Mouse (Mus musculus): ENCODE measurements at regions not wholly inside any gene's neighbourhood (a gene's known extent, or its start where the extent isn't known, plus 50 kb on each side); places are given as distances from the start of the nearest gene placed in this dataset.
A peak's percentile ranks its signal among the peaks of the same experiment; 100 is the strongest.

DNA sequence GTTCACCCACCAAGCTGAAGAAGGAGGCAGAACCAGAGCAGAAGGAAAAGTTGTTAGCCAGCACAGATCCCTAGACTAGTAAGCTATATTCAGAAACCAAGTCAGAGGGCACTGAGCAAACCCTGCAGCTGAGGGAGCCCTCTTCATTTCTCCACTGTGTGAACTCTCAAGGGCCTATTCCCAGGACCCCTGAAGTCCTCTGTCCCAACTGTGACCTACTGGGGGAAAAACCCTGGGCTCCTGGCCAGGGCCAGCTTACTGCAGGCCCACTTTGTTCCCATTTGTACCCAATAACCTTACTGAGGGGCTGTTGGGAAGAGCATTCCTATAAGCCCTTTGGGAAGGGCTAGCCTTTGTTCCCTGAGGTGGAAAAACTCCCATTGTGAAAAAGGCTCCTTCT, 174.7 kb upstream of the Camk1g start:
- Histone ChIP-seq H3K27me3 (ENCODE audit: insufficient read depth, low read length) (no peaks in the 10 kb centered on the region), H3K36me3 (ENCODE audit: insufficient read depth) (no peaks in the 10 kb centered on the region), H3K4me2 (no peak overlapping the region), H3K4me1 (ENCODE audit: insufficient read depth) (peaks cover 6% of the 10 kb centered on the region; the same call in 1 of the 2 replicates), H3K4me3 (ENCODE audit: low read depth, low read length) (no peak overlapping the region), H3K9me3 (ENCODE audit: low read depth, low read length) (no peaks in the 10 kb centered on the region), H3K27ac (ENCODE audit: low read depth) (no peak overlapping the region), H3K9ac (no peak overlapping the region)
- TF ChIP-seq CTCF (IDR thresholded peaks at IDR 0.05; ENCODE audit: low read depth) = no peak
- no peak for ATAC-seq (ENCODE audit: insufficient read depth)
- no peak for DNase-seq

DNA sequence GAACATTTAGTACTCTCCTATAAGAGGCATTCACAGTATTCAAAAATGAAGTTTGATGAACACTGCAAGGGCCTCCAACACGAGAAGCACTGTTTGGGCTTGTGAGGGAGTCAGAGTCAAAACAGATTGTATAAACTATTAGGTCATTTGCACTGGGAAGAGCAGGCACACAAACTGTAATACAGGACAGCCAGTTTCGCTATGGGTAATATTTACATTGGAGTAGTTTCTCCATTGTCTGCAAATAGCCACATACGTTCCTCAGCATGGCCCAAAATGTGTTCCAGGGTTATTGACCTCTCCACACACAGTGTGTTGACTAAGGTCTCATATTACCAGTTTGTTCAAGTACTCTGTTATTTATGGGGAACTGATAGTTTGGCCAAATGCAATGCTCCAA, 173.7 kb upstream of the Camk1g start:
- Histone ChIP-seq H3K27ac (ENCODE audit: low read depth) (no peak overlapping the region), H3K36me3 (ENCODE audit: insufficient read depth) (no peaks in the 10 kb centered on the region), H3K4me3 (ENCODE audit: low read depth, low read length) (no peak overlapping the region), H3K27me3 (ENCODE audit: insufficient read depth, low read length) (no peaks in the 10 kb centered on the region), H3K9ac (no peak overlapping the region), H3K4me2 (no peak overlapping the region), H3K4me1 (ENCODE audit: insufficient read depth) (peaks cover 13% of the 10 kb centered on the region), H3K9me3 (ENCODE audit: low read depth, low read length) (no peaks in the 10 kb centered on the region)
- ATAC-seq (ENCODE audit: insufficient read depth) = no peak
- DNase-seq = no peak
- 33% methylated on average over 3 of the region's 3 CpGs for WGBS
- no peak for TF ChIP-seq CTCF (IDR thresholded peaks at IDR 0.05; ENCODE audit: low read depth)

DNA sequence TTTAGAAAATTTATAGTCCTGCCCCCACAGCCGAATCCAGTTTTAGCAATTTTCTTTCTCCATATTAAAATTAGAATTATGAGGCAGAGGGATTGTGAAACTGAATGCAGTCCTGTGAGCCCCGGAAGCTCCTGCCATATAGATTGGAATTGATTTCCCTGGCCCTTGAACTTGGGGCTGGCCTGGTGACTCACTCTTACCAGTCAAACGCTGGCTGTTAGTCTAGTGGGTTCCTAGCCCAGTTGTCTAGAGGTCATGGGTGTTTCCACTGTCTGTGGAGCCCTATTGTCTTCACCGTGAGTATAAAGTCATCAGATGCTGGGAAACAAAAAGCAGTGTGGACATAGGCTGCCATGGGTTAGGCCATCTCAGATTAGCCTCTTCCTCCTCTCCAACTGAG, 173.2 kb upstream of the Camk1g start:
- DNase-seq = no peak
- TF ChIP-seq CTCF (IDR thresholded peaks at IDR 0.05; ENCODE audit: low read depth) = no peak
- Histone ChIP-seq H3K27ac (ENCODE audit: low read depth) (no peak overlapping the region), H3K36me3 (ENCODE audit: insufficient read depth) (no peaks in the 10 kb centered on the region), H3K27me3 (ENCODE audit: insufficient read depth, low read length) (no peaks in the 10 kb centered on the region), H3K4me2 (no peak overlapping the region), H3K9me3 (ENCODE audit: low read depth, low read length) (no peaks in the 10 kb centered on the region), H3K4me1 (ENCODE audit: insufficient read depth) (peaks cover 17% of the 10 kb centered on the region), H3K9ac (no peak overlapping the region), H3K4me3 (ENCODE audit: low read depth, low read length) (no peak overlapping the region)
- 73% methylated on average over 4 of the region's 4 CpGs for WGBS
- no peak for ATAC-seq (ENCODE audit: insufficient read depth)

DNA sequence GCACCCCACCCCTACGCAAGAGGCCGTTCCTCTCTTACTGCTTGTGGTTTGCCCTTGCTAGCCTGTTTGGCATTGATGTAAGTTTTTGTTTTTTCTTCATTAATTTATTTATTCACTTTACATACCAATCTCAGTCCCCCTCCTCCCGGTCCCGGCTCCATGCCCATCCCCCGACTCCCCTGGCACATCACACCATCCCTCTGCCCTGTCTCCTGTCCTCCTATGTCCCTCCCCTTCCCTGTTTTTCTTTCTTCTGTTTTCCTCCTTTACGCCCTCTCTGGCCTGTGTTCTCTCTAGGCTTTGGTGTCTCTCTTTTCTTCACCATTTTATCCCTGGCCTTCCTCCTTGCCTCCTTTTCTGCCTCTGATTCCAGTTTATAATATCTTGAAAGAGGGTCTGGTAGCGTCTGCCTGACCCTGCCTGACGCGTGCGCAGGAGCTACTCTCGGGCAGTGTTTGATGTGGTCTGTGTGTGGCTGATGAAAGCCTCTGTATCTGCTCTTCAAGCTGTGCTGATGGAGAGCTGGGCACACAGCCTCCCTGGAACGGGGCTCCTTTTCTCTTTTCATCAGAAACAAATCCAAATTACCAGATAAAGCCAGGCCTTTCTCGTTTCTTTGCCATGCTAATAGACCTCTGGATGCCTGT, 172.0 kb upstream of the Camk1g start:
- Histone ChIP-seq H3K36me3 (ENCODE audit: insufficient read depth) (no peaks in the 10 kb centered on the region), H3K4me2 (0 out of 2 replicates have a peak overlapping the region, but pooled peaks have one; percentile 13), H3K9ac (no peak overlapping the region; the same call in 1 of the 2 replicates), H3K9me3 (ENCODE audit: low read depth, low read length) (no peaks in the 10 kb centered on the region), H3K27ac (ENCODE audit: low read depth) (no peak overlapping the region), H3K4me3 (ENCODE audit: low read depth, low read length) (no peak overlapping the region), H3K4me1 (ENCODE audit: insufficient read depth) (peaks cover 17% of the 10 kb centered on the region), H3K27me3 (ENCODE audit: insufficient read depth, low read length) (no peaks in the 10 kb centered on the region)
- ATAC-seq (ENCODE audit: insufficient read depth) (no peak), DNase-seq (no peak)
- WGBS = 26% methylated on average over 13 of the region's 13 CpGs
- TF ChIP-seq CTCF (IDR thresholded peaks at IDR 0.05; ENCODE audit: low read depth) = no peak

DNA sequence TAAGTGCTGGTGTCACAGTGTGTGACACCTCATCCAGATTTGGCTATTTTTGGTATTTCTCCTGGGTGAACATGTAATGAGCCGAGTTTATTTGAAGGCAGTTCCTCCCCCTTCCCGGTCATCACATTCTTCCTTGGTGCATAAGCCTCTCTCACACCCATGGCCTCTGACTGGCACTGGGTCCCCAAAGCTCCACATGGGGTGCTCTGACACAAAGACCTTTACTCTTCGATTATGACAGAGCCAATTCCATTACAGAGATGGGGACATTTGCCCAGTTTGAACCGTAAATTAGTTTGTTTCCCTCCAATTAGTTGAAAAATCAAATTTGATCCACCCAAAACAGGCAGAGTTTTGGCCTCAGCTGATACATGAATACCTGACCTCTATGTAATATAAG, 171.2 kb upstream of the Camk1g start:
- no peak overlapping the region for H3K9ac ChIP-seq
- ATAC-seq (ENCODE audit: insufficient read depth) (no peak), DNase-seq (no peak)
- peaks cover 17% of the 10 kb centered on the region for H3K4me1 ChIP-seq (ENCODE audit: insufficient read depth)
- WGBS = 72% methylated on average over 4 of the region's 4 CpGs
- no peak overlapping the region for H3K4me2 ChIP-seq
- no peak overlapping the region for H3K4me3 ChIP-seq (ENCODE audit: low read depth, low read length)
- no peaks in the 10 kb centered on the region for H3K9me3 ChIP-seq (ENCODE audit: low read depth, low read length)
- H3K27ac ChIP-seq (ENCODE audit: low read depth) = no peak overlapping the region
- no peak for TF ChIP-seq CTCF (IDR thresholded peaks at IDR 0.05; ENCODE audit: low read depth)
- no peaks in the 10 kb centered on the region for H3K36me3 ChIP-seq (ENCODE audit: insufficient read depth)
- no peaks in the 10 kb centered on the region for H3K27me3 ChIP-seq (ENCODE audit: insufficient read depth, low read length)

DNA sequence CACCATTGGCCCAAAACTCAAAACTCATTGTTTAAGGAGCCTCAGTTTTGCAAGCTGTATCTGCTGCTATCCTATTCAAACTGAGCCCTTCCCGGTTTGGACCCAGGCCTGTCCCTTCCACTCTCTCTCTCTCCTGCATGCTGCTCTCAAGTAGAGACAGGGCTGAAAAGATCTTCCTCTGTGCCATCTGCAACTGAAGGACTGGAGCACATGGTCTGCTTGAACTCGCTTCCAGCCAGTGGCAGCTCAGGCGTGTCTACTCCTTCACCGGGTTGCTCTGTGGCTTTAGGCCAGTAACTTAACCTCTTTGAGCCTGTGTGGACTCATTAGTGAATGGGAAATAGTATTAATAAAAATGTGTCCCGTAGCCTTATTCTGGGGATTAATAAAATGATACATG, 170.4 kb upstream of the Camk1g start:
- no peak for TF ChIP-seq CTCF (IDR thresholded peaks at IDR 0.05; ENCODE audit: low read depth)
- DNase-seq = no peak
- H3K4me3 ChIP-seq (ENCODE audit: low read depth, low read length) = no peak overlapping the region
- H3K9ac ChIP-seq = no peak overlapping the region
- peaks cover 17% of the 10 kb centered on the region for H3K4me1 ChIP-seq (ENCODE audit: insufficient read depth)
- no peak for ATAC-seq (ENCODE audit: insufficient read depth)
- H3K27me3 ChIP-seq (ENCODE audit: insufficient read depth, low read length) = no peaks in the 10 kb centered on the region
- no peak overlapping the region for H3K4me2 ChIP-seq
- H3K27ac ChIP-seq (ENCODE audit: low read depth) = no peak overlapping the region
- H3K36me3 ChIP-seq (ENCODE audit: insufficient read depth) = no peaks in the 10 kb centered on the region
- WGBS = 75% methylated on average over 5 of the region's 5 CpGs
- H3K9me3 ChIP-seq (ENCODE audit: low read depth, low read length) = no peaks in the 10 kb centered on the region

DNA sequence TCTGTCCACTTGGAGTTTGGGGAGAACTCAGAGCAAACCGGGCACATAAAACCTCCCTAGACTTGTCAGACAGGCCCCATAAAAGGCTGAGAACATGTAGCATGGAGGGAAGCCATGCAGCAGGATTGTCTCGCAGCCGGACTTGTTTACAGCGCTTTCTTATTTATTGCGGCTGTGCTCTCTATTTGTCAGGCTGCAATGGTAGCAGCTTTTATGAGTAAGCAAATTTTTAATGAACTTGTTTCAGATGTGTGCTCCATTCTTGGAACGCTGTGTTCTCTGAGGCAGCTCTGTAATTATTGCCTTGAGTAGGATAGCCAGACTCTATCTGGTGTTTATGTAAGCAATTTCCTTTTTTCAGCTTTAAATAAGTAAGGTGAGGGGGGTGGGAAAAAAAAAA, 169.2 kb upstream of the Camk1g start:
- H3K4me2 ChIP-seq = no peak overlapping the region
- H3K27me3 ChIP-seq (ENCODE audit: insufficient read depth, low read length) = no peaks in the 10 kb centered on the region
- no peak overlapping the region for H3K4me3 ChIP-seq (ENCODE audit: low read depth, low read length)
- ATAC-seq (ENCODE audit: insufficient read depth) = peak; percentile 32; the same call in 1 of the 2 replicates
- H3K4me1 ChIP-seq (ENCODE audit: insufficient read depth) = peaks cover 17% of the 10 kb centered on the region
- H3K9me3 ChIP-seq (ENCODE audit: low read depth, low read length) = no peaks in the 10 kb centered on the region
- no peaks in the 10 kb centered on the region for H3K36me3 ChIP-seq (ENCODE audit: insufficient read depth)
- no peak for TF ChIP-seq CTCF (IDR thresholded peaks at IDR 0.05; ENCODE audit: low read depth)
- WGBS = 53% methylated on average over 6 of the region's 6 CpGs
- no peak overlapping the region; the same call in 1 of the 2 replicates for H3K27ac ChIP-seq (ENCODE audit: low read depth)
- peak; percentile 61 for DNase-seq
- no peak overlapping the region for H3K9ac ChIP-seq

Measured in lung, embryonic 14.5 days (tissue).